Mouse (Mus musculus) CH12.LX (cell line): ENCODE data around the gene Gcm1. TPM values are rescaled to one million over a fixed set of nuclear protein-coding genes. Genes with fewer than 3 reads are reported as not detected.

Experiments
- DNase-seq: peaks from one replicate; pipeline ENCODE4 v3.0.0-alpha.2; 2013; ENCODE audit errors: extremely low read depth
- H3K27ac ChIP-seq: 2 replicates; pipeline ENCODE4 v1.5.1; 2012; ENCODE audit warnings: low read depth, mild to moderate bottlenecking, control low read depth, moderate library complexity; ENCODE audit not compliant: insufficient read depth
- H3K27me3 ChIP-seq: replicated peaks from 2 replicates; pipeline ENCODE3; 2012; ENCODE audit warnings: inconsistent platforms
- H3K36me3 ChIP-seq, 2 experiments: replicated peaks in 1 of 2; 2 replicates each; pipeline versions ENCODE3 to v1.6.1; 2012; ENCODE audit warnings: inconsistent platforms in 1 of 2, low read length in 1 of 2, mild to moderate bottlenecking in 1 of 2, mixed read lengths in 1 of 2, moderate library complexity in 1 of 2; ENCODE audit not compliant: control insufficient read depth in 1 of 2, insufficient read depth in 1 of 2
- H3K4me1 ChIP-seq, 2 experiments: 2 replicates each; pipeline ENCODE4 v1.6.1; 2012; ENCODE audit warnings: inconsistent platforms in 1 of 2, moderate library complexity in 1 of 2; ENCODE audit not compliant: insufficient read depth in 2 of 2, control insufficient read depth in 1 of 2
- H3K4me2 ChIP-seq: 2 replicates; pipeline ENCODE4 v1.6.1; 2012; ENCODE audit warnings: low read depth, mild to moderate bottlenecking, control low read depth; ENCODE audit not compliant: poor library complexity, insufficient read depth, severe bottlenecking
- H3K4me3 ChIP-seq, 3 experiments: fragments of 150-350 bp in 1 of 3; sonication (generic) in 1 of 3; replicated peaks in 1 of 3; 2 replicates each; pipeline versions ENCODE3 to v1.5.1; 2011 to 2012; ENCODE audit warnings: low read depth in 2 of 3, low read length in 2 of 3, mild to moderate bottlenecking in 2 of 3, moderate library complexity in 2 of 3, control low read depth in 1 of 3, improper control_type of control experiment in 1 of 3, inconsistent platforms in 1 of 3, mixed read lengths in 1 of 3; ENCODE audit not compliant: poor library complexity in 1 of 3
- H3K79me2 ChIP-seq: replicated peaks from 2 replicates; pipeline ENCODE4 v1.6.1; 2012; ENCODE audit warnings: mild to moderate bottlenecking, moderate library complexity; ENCODE audit not compliant: control insufficient read depth, poor library complexity, insufficient read depth, severe bottlenecking; ENCODE audit errors: extremely low read depth
- H3K9ac ChIP-seq: 2 replicates; pipeline ENCODE4 v1.6.1; 2012; ENCODE audit warnings: low read depth, mild to moderate bottlenecking, control low read depth, moderate library complexity; ENCODE audit not compliant: insufficient read depth
- H3K9me3 ChIP-seq: replicated peaks from 2 replicates; pipeline ENCODE3; 2012; ENCODE audit warnings: low read length, inconsistent platforms, mixed read lengths
- CTCF ChIP-seq, 2 experiments: IDR thresholded peaks in 1 of 2; conservative IDR thresholded peaks in 1 of 2; 2 replicates each; pipeline ENCODE4 v1.5.1; 2011 to 2012; ENCODE audit warnings: low read depth in 2 of 2, low read length in 2 of 2, improper control_type of control experiment in 1 of 2, inconsistent platforms in 1 of 2, mild to moderate bottlenecking in 1 of 2, moderate library complexity in 1 of 2
- E2F4 ChIP-seq: IDR thresholded peaks from 2 replicates; pipeline ENCODE4 v1.6.1; 2011; ENCODE audit warnings: low read depth, low read length, improper control_type of control experiment; ENCODE audit not compliant: insufficient replicate concordance
- EP300 ChIP-seq: IDR thresholded peaks from 2 replicates; pipeline ENCODE4 v1.6.1; 2011; ENCODE audit warnings: low read length, improper control_type of control experiment
- ETS1 ChIP-seq: conservative IDR thresholded peaks from 2 replicates; pipeline ENCODE4 v1.6.1; 2012; ENCODE audit warnings: low read depth, mild to moderate bottlenecking, inconsistent platforms, low read length, improper control_type of control experiment, moderate library complexity
- HCFC1 ChIP-seq: IDR thresholded peaks from 2 replicates; pipeline ENCODE4 v1.6.1; 2012; ENCODE audit warnings: low read depth, mild to moderate bottlenecking, inconsistent platforms, low read length, improper control_type of control experiment
- IRF4 ChIP-seq: IDR thresholded peaks from 2 replicates; pipeline ENCODE4 v1.6.1; 2014; ENCODE audit warnings: low read depth, mild to moderate bottlenecking, inconsistent platforms, low read length, improper control_type of control experiment
- MAFK ChIP-seq: IDR thresholded peaks from 2 replicates; pipeline ENCODE4 v1.6.1; 2011; ENCODE audit warnings: low read length, improper control_type of control experiment; ENCODE audit not compliant: insufficient replicate concordance
- MAX ChIP-seq: IDR thresholded peaks from 2 replicates; pipeline ENCODE4 v1.6.1; 2011; ENCODE audit warnings: low read length, improper control_type of control experiment
- MAZ ChIP-seq: IDR thresholded peaks from 2 replicates; pipeline ENCODE4 v1.6.1; 2012; ENCODE audit warnings: low read depth, mild to moderate bottlenecking, inconsistent platforms, low read length, improper control_type of control experiment, moderate library complexity
- MXI1 ChIP-seq: IDR thresholded peaks from 2 replicates; pipeline ENCODE4 v1.6.1; 2011; ENCODE audit warnings: mild to moderate bottlenecking, low read depth, low read length, improper control_type of control experiment
- PAX5 ChIP-seq: IDR thresholded peaks from 2 replicates; pipeline ENCODE4 v1.6.1; 2012; ENCODE audit warnings: low read length, inconsistent platforms, mixed read lengths
- POLR2A ChIP-seq: IDR thresholded peaks from 2 replicates; pipeline ENCODE4 v1.6.1; 2011; ENCODE audit warnings: low read depth, mild to moderate bottlenecking, improper control_type of control experiment, low read length
- RAD21 ChIP-seq: IDR thresholded peaks from 2 replicates; pipeline ENCODE4 v1.6.1; 2011; ENCODE audit warnings: low read depth, mild to moderate bottlenecking, low read length, improper control_type of control experiment, moderate library complexity
- RCOR1 ChIP-seq: conservative IDR thresholded peaks from 2 replicates; pipeline ENCODE4 v1.6.1; 2012; ENCODE audit warnings: low read depth, mild to moderate bottlenecking, inconsistent platforms, low read length, improper control_type of control experiment
- SIN3A ChIP-seq: IDR thresholded peaks from 2 replicates; pipeline ENCODE4 v1.6.1; 2012; ENCODE audit warnings: low read length, improper control_type of control experiment, inconsistent platforms
- TBP ChIP-seq: conservative IDR thresholded peaks from 2 replicates; pipeline ENCODE4 v1.6.1; 2011; ENCODE audit warnings: low read depth, low read length, improper control_type of control experiment
- TCF12 ChIP-seq: IDR thresholded peaks from 2 replicates; pipeline ENCODE4 v1.6.1; 2014; ENCODE audit warnings: low read depth, mild to moderate bottlenecking, inconsistent platforms, low read length, improper control_type of control experiment
- UBTF ChIP-seq: IDR thresholded peaks from 2 replicates; pipeline ENCODE4 v1.6.1; 2012; ENCODE audit warnings: low read depth, mild to moderate bottlenecking, inconsistent platforms, low read length, improper control_type of control experiment, moderate library complexity
- ZC3H11A ChIP-seq: IDR thresholded peaks from 2 replicates; pipeline ENCODE4 v1.6.1; 2012; ENCODE audit warnings: low read depth, mild to moderate bottlenecking, inconsistent platforms, low read length, improper control_type of control experiment
- ZKSCAN1 ChIP-seq: IDR thresholded peaks from 2 replicates; pipeline ENCODE4 v1.6.1; 2012; ENCODE audit warnings: low read depth, inconsistent platforms, low read length, improper control_type of control experiment, borderline replicate concordance
- ZMIZ1 ChIP-seq: IDR thresholded peaks from 2 replicates; pipeline ENCODE4 v1.6.1; 2012; ENCODE audit warnings: low read depth, mild to moderate bottlenecking, inconsistent platforms, low read length, improper control_type of control experiment
- dilution Hi-C: fragments of 300-500 bp; cut with MboI; formaldehyde crosslinking; loops from 2 replicates; pipeline ENCODE4 v1.14.3; 2020; ENCODE audit warnings: low sequenced_read_pairs; ENCODE audit not compliant: extremely low pct_unique_long_range_greater_than_20kb, extremely low pct_ligation_motif_present
- in situ Hi-C: fragments of 300-500 bp; cut with MboI; formaldehyde crosslinking; loops from 3 replicates; pipeline ENCODE4 v1.14.3; 2019; ENCODE audit warnings: low sequenced_read_pairs, low pct_ligation_motif_present, low pct_unique_long_range_greater_than_20kb, mixed read lengths
- polyA plus RNA-seq: library from polyadenylated mRNA; unstranded; fragments of >175 nt; gene quantifications from 2 replicates; pipeline ENCODE4 v1.2.1, GENCODE M21; 2012; ENCODE audit warnings: low read depth; ENCODE audit not compliant: insufficient read length
- total RNA-seq, 2 experiments: library from RNA; depleted of rRNA; stranded (reverse); fragments of 300-350 nt in 1 of 2; fragments of >200 nt in 1 of 2; gene quantifications; 2 replicates each; pipeline ENCODE4 v1.2.3; 2012 to 2014

Gcm1 gene
- total and polyA plus RNA-seq, 3 experiments: not detected

- dilution Hi-C loops (no loop called here), in situ Hi-C loops (no loop called here)
- Histone ChIP-seq H3K4me2 (no peak overlapping the region), H3K9ac (no peak overlapping the region), H3K27me3 (no peaks in the 10 kb centered on the region), H3K36me3 (no peaks in the 10 kb centered on the region), H3K9me3 (no peaks in the 10 kb centered on the region), H3K79me2 (no peaks in the 10 kb centered on the region), H3K4me1 (no peaks in the 10 kb centered on the region; a peak in 1 of 4 replicates), H3K4me3 (no peak overlapping the region), H3K27ac (no peak overlapping the region)
- TF ChIP-seq E2F4 (no peak), MAZ (no peak), PAX5 (no peak), ETS1 (no peak), MXI1 (no peak), UBTF (no peak), ZC3H11A (no peak), ZMIZ1 (no peak)
- DNase-seq: no peak
Measured at GRCm38 (mm10) chr9:78064121-78064520, 12.4 kb downstream of the Gcm1 start.

GRCm38 (mm10) chr9:78070496-78070895 is 18.8 kb downstream of the Gcm1 start:
- dilution Hi-C loops: no loop called here

GRCm38 (mm10) chr9:78071626-78072025 is 19.9 kb downstream of the Gcm1 start:
- dilution Hi-C loops: no loop called here
- no peak overlapping the region for H3K4me3 ChIP-seq
- H3K4me2 ChIP-seq: no peak overlapping the region
- TF ChIP-seq ZMIZ1 (no peak), CTCF (conservative IDR thresholded peaks at IDR 0.05 in 1 of 2, IDR thresholded peaks at IDR 0.05 in 1 of 2; ENCODE audit: low read depth in 2 of 2, low read length in 2 of 2) (no peak), MAZ (no peak), ZKSCAN1 (no peak), MAX (no peak), POLR2A (no peak), RAD21 (no peak), MAFK (no peak), TCF12 (no peak), IRF4 (no peak), MXI1 (no peak), HCFC1 (no peak), ZC3H11A (no peak), SIN3A (no peak)
- H3K27me3 ChIP-seq: no peaks in the 10 kb centered on the region
- in situ Hi-C loops: no loop called here
- no peak overlapping the region for H3K9ac ChIP-seq
- H3K36me3 ChIP-seq: no peaks in the 10 kb centered on the region
- no peaks in the 10 kb centered on the region for H3K79me2 ChIP-seq
- no peak overlapping the region for H3K27ac ChIP-seq
- no peak for DNase-seq
- no peaks in the 10 kb centered on the region for H3K9me3 ChIP-seq
- peaks cover 0 to 18% of the 10 kb centered on the region in 2 experiments; a peak in 2 of 4 replicates for H3K4me1 ChIP-seq

More at GRCm38 (mm10) chr9:78070496-78070895, 18.8 kb downstream of the Gcm1 start:
- TF ChIP-seq TBP (no peak), EP300 (no peak), ZKSCAN1 (no peak), RCOR1 (no peak)
- in situ Hi-C loops: no loop called here
- Histone ChIP-seq H3K9me3 (no peaks in the 10 kb centered on the region), H3K27me3 (no peaks in the 10 kb centered on the region), H3K27ac (no peak overlapping the region), H3K4me1 (peaks cover 0 to 18% of the 10 kb centered on the region in 2 experiments; a peak in 2 of 4 replicates), H3K79me2 (no peaks in the 10 kb centered on the region), H3K4me3 (no peak overlapping the region), H3K36me3 (no peaks in the 10 kb centered on the region), H3K9ac (no peak overlapping the region), H3K4me2 (no peak overlapping the region)
- no peak for DNase-seq
